Comparison of ENCODE assay signal across 8 mouse cellular contexts in genomic region chr10:43479436-43480157, GRCm38 (mm10). TPM values are rescaled to one million over a fixed set of nuclear protein-coding genes. Genes with fewer than 3 reads are reported as not detected.
A peak's percentile ranks its signal among the peaks of the same experiment; 100 is the strongest.
DNase-seq lines count a peak whose midpoint lies in the region; ATAC-seq lines count a peak whose summit lies in the region.

No protein-coding gene starts in this region.

- H3K4me1 ChIP-seq in embryonic facial prominence, embryonic 13.5 days = peaks cover 42% of the 10 kb centered on the region

- DNase-seq in 3T3-L1 (ENCODE audit: low read depth, low spot score) (peak; percentile 68), liver (peak; percentile 93)
- DNase-seq in adrenal gland, postnatal 4 days (ENCODE audit: low spot score in 2 of 2) = peak; percentile 72 to 73
- DNase-seq in heart, adult 8-10 months (ENCODE audit: low spot score) = peak; percentile 84
- peak; percentile 86 for DNase-seq in kidney, adult 9 months
- peak; percentile 58 to 76 for DNase-seq in monocyte, adult 2 months (ENCODE audit: low read depth in 1 of 2, low spot score in 2 of 2)
- DNase-seq in spleen, postnatal 14 days (ENCODE audit: low spot score in 2 of 2) = peak; percentile 82 to 84

- peak overlapping the region; percentile 99 for H3K27ac ChIP-seq in embryonic facial prominence, embryonic 13.5 days

- H3K27me3 ChIP-seq in embryonic facial prominence, embryonic 13.5 days = no peaks in the 10 kb centered on the region

- H3K9me3 ChIP-seq in embryonic facial prominence, embryonic 13.5 days = no peaks in the 10 kb centered on the region

- peak overlapping the region; percentile 81 for H3K4me2 ChIP-seq in embryonic facial prominence, embryonic 13.5 days

- peak overlapping the region; percentile 97 for H3K9ac ChIP-seq in embryonic facial prominence, embryonic 13.5 days

- H3K36me3 ChIP-seq in embryonic facial prominence, embryonic 13.5 days = no peaks in the 10 kb centered on the region

- peak overlapping the region; percentile 77 for H3K4me3 ChIP-seq in embryonic facial prominence, embryonic 13.5 days

- under 1% methylated on average over 97 of the region's 103 CpGs for WGBS in embryonic facial prominence, embryonic 13.5 days

- peak; percentile 79 for ATAC-seq in embryonic facial prominence, embryonic 13.5 days (ENCODE audit: insufficient number of reproducible peaks, insufficient read depth, low FRiP score, low TSS enrichment, low read depth)

RNA-seq across cellular contexts. Expression of gene Bend3, which starts 1.0 kb away (rescaled TPM):
- total RNA-seq in adrenal gland, postnatal 4 days (2021) = 10 to 100 TPM; 11.0 to 14.0 TPM
- 4.5 and 5.4 TPM in 2 replicates for polyA plus RNA-seq in embryonic facial prominence, embryonic 13.5 days (2015; fragmentation: Nextera tagmentation; extraction: Ambion mirVana)
- total RNA-seq in heart, adult 8-10 months (2022) = 1 to 10 TPM; 6.2 to 9.1 (median 6.8) TPM

RNA-seq across cellular contexts. Expression of gene Gm9803, which starts 44.3 kb away (rescaled TPM):
- total RNA-seq in adrenal gland, postnatal 4 days (2021) = 10 to 100 TPM; 11.7 to 16.4 TPM
- polyA plus RNA-seq in embryonic facial prominence, embryonic 13.5 days (2015; fragmentation: Nextera tagmentation; extraction: Ambion mirVana) = 11.9 and 34.3 TPM in 2 replicates
- 10 to 100 TPM in 1 of 4 experiments, 1 to 10 TPM in 2, not detected in 1; 3.6 to 16.9 (median 7.9) TPM for total RNA-seq in heart, adult 8-10 months (2022)

Comparison
In these comparisons a context has a peak if more than half of its experiments do, and no peak if none do; other contexts are left out.
1. Peak in every context shown above with its lines: DNase-seq, ATAC-seq, H3K4me3 ChIP-seq and H3K27ac ChIP-seq.